Mouse (Mus musculus) kidney, adult 9 months (tissue): ENCODE measurements around the gene Homer1.

Experiments
- DNase-seq: peaks from one replicate; pipeline ENCODE4 v3.0.0; 2022

Homer1 gene

GRCm38 (mm10) chr13:93340555-93341278 lies 41.3 kb downstream of the Homer1 start:
- peak; percentile 47 for DNase-seq

GRCm38 (mm10) chr13:93342641-93343040 lies 43.2 kb downstream of the Homer1 start:
- DNase-seq: peak; percentile 72

GRCm38 (mm10) chr13:93344395-93344794 lies 45.0 kb downstream of the Homer1 start:
- no peak for DNase-seq

- no peak for DNase-seq
Observed at GRCm38 (mm10) chr13:93345854-93346253, 46.4 kb downstream of the Homer1 start.

GRCm38 (mm10) chr13:93352030-93352429 lies 52.6 kb downstream of the Homer1 start:
- no peak for DNase-seq

- no peak for DNase-seq
Observed at GRCm38 (mm10) chr13:93354420-93355278, 55.2 kb downstream of the Homer1 start.

GRCm38 (mm10) chr13:93355279-93355587 lies 55.8 kb downstream of the Homer1 start:
- DNase-seq: no peak

GRCm38 (mm10) chr13:93358522-93358921 lies 59.1 kb downstream of the Homer1 start:
- DNase-seq: no peak

GRCm38 (mm10) chr13:93367555-93367954 lies 68.1 kb downstream of the Homer1 start:
- no peak for DNase-seq

- no peak for DNase-seq
Observed at GRCm38 (mm10) chr13:93368812-93369584, 69.6 kb downstream of the Homer1 start.

GRCm38 (mm10) chr13:93374457-93374856 lies 75.0 kb downstream of the Homer1 start:
- DNase-seq: peak; percentile 12

- no peak for DNase-seq
Observed at GRCm38 (mm10) chr13:93378493-93378892, 79.1 kb downstream of the Homer1 start.

- DNase-seq: no peak
Observed at GRCm38 (mm10) chr13:93380399-93381063, 81.1 kb downstream of the Homer1 start.

- DNase-seq: no peak
Observed at GRCm38 (mm10) chr13:93381301-93381700, 81.9 kb downstream of the Homer1 start.

GRCm38 (mm10) chr13:93383092-93383491 lies 83.7 kb downstream of the Homer1 start:
- DNase-seq: no peak

- no peak for DNase-seq
Observed at GRCm38 (mm10) chr13:93383620-93384019, 84.2 kb downstream of the Homer1 start.

GRCm38 (mm10) chr13:93384481-93384880 lies 85.0 kb downstream of the Homer1 start:
- DNase-seq: no peak

GRCm38 (mm10) chr13:93385147-93385546 lies 85.7 kb downstream of the Homer1 start:
- DNase-seq: no peak

GRCm38 (mm10) chr13:93387440-93387839 lies 88.0 kb downstream of the Homer1 start:
- no peak for DNase-seq

- DNase-seq: no peak
Observed at GRCm38 (mm10) chr13:93388594-93389241, 89.3 kb downstream of the Homer1 start.

- DNase-seq: no peak
Observed at GRCm38 (mm10) chr13:93389242-93389625, 89.8 kb downstream of the Homer1 start.

GRCm38 (mm10) chr13:93399710-93400216 lies 100.3 kb downstream of the Homer1 start:
- DNase-seq: no peak
